Mouse (Mus musculus) gastrocnemius, postnatal 14 days (tissue): ENCODE measurements around the gene Rab11fip5. TPM values are rescaled to one million over a fixed set of nuclear protein-coding genes. Genes with fewer than 3 reads are reported as not detected.

Experiments
- DNase-seq: peaks from one replicate; pipeline ENCODE4 v3.0.0; 2021; ENCODE audit warnings: mixed read lengths
- intact Hi-C: fragments of 180-260 bp; cut with DNase I; formaldehyde crosslinking; loops from one replicate; pipeline ENCODE4 v1.15.1; 2025; ENCODE audit warnings: low total_unique reads
- total RNA-seq, 2 experiments: library from RNA; stranded (reverse); gene quantifications; 2 replicates each; pipeline ENCODE4 v1.2.3; 2021

Gene Rab11fip5
- total RNA-seq, 2 experiments from 2014 or later = 25.9 to 31.5 TPM

GRCm38 (mm10) chr6:85355753-85356152 is 18.7 kb downstream of the Rab11fip5 start:
- intact Hi-C loops = no loop called here
- DNase-seq = no peak

- DNase-seq = no peak
- intact Hi-C loops = no loop called here
Observed at GRCm38 (mm10) chr6:85354709-85355108, 19.7 kb downstream of the Rab11fip5 start.

GRCm38 (mm10) chr6:85353706-85354105 is 20.7 kb downstream of the Rab11fip5 start:
- intact Hi-C loops = no loop called here

GRCm38 (mm10) chr6:85350157-85350556 is 24.3 kb downstream of the Rab11fip5 start:
- no peak for DNase-seq
- intact Hi-C loops = no loop called here

More at GRCm38 (mm10) chr6:85353706-85354105, 20.7 kb downstream of the Rab11fip5 start:
- no peak for DNase-seq

- intact Hi-C loops = loop anchor here (5.0 kb wide), 1 partner anchor 43 kb away; no protein-coding TSS in a partner anchor
- no peak for DNase-seq
Observed at GRCm38 (mm10) chr6:85349246-85349645, 25.2 kb downstream of the Rab11fip5 start.

GRCm38 (mm10) chr6:85348133-85348532 is 26.3 kb downstream of the Rab11fip5 start:
- intact Hi-C loops = loop anchor here (5.0 kb wide), 1 partner anchor 44 kb away; no protein-coding TSS in a partner anchor

GRCm38 (mm10) chr6:85346028-85346634 is 28.3 kb downstream of the Rab11fip5 start:
- intact Hi-C loops = loop anchor here (5.0 kb wide), 1 partner anchor 46 kb away; no protein-coding TSS in a partner anchor
- DNase-seq = peak; percentile 82

More at GRCm38 (mm10) chr6:85348133-85348532, 26.3 kb downstream of the Rab11fip5 start:
- DNase-seq = no peak

GRCm38 (mm10) chr6:85344929-85345328 is 29.5 kb downstream of the Rab11fip5 start:
- intact Hi-C loops = loop anchor here (5.0 kb wide), 1 partner anchor 47 kb away; no protein-coding TSS in a partner anchor
- no peak for DNase-seq

GRCm38 (mm10) chr6:85343027-85343426 is 31.4 kb downstream of the Rab11fip5 start:
- no peak for DNase-seq
- intact Hi-C loops = no loop called here

GRCm38 (mm10) chr6:85341814-85342501 is 32.5 kb downstream of the Rab11fip5 start:
- intact Hi-C loops = no loop called here
- DNase-seq = no peak

GRCm38 (mm10) chr6:85340184-85340583 is 34.2 kb downstream of the Rab11fip5 start:
- intact Hi-C loops = no loop called here
- DNase-seq = no peak

- intact Hi-C loops = no loop called here
Observed at GRCm38 (mm10) chr6:85339273-85339901, 35.0 kb downstream of the Rab11fip5 start.

GRCm38 (mm10) chr6:85336944-85337343 is 37.5 kb downstream of the Rab11fip5 start:
- DNase-seq = no peak
- intact Hi-C loops = no loop called here

More at GRCm38 (mm10) chr6:85339273-85339901, 35.0 kb downstream of the Rab11fip5 start:
- peak; percentile 45 for DNase-seq

- intact Hi-C loops = no loop called here
- DNase-seq = no peak
Observed at GRCm38 (mm10) chr6:85335352-85335751, 39.1 kb downstream of the Rab11fip5 start.

- intact Hi-C loops = no loop called here
- no peak for DNase-seq
Observed at GRCm38 (mm10) chr6:85334851-85335250, 39.6 kb downstream of the Rab11fip5 start.

GRCm38 (mm10) chr6:85334251-85334650 is 40.2 kb downstream of the Rab11fip5 start:
- intact Hi-C loops = no loop called here
- no peak for DNase-seq

- intact Hi-C loops = no loop called here
- no peak for DNase-seq
Observed at GRCm38 (mm10) chr6:85333732-85334131, 40.7 kb downstream of the Rab11fip5 start.

GRCm38 (mm10) chr6:85333000-85333669 is 41.3 kb downstream of the Rab11fip5 start, which contains the start of gene Sfxn5:
TSS of gene Sfxn5 (minus strand) at chr6:85333422.
- DNase-seq = peak; percentile 97
- intact Hi-C loops = no loop called here

GRCm38 (mm10) chr6:85332351-85332999 is 42.0 kb downstream of the Rab11fip5 start:
- peak; percentile 32 for DNase-seq
- intact Hi-C loops = no loop called here
